Mouse (Mus musculus) liver, embryonic 11.5 days (tissue): ENCODE measurements around the gene Vpreb1. TPM values are rescaled to one million over a fixed set of nuclear protein-coding genes. Genes with fewer than 3 reads are reported as not detected.
A peak's percentile ranks its signal among the peaks of the same experiment; 100 is the strongest.

Source experiments
- ATAC-seq: fragments of 200-750 bp; cut with Nextera tagmentation; replicated peaks from 2 replicates; pipeline ENCODE4 v1.8.0; 2017; ENCODE audit warnings: moderate number of reproducible peaks, mild to moderate bottlenecking, moderate TSS enrichment, moderate library complexity; ENCODE audit not compliant: low FRiP score
- DNase-seq: peaks from one replicate; pipeline ENCODE4 v3.0.0-alpha.2; 2017; ENCODE audit warnings: low spot score
- H3K27ac ChIP-seq: fragments of 300-500 bp; sonication (generic); 2 replicates; pipeline ENCODE4 v1.5.1; 2014; ENCODE audit warnings: mild to moderate bottlenecking, low read depth, low read length, control low read depth
- H3K27me3 ChIP-seq: fragments of 300-500 bp; sonication (generic); replicated peaks from 2 replicates; pipeline ENCODE4 v1.6.1; 2014; ENCODE audit warnings: low read length, mixed read lengths; ENCODE audit not compliant: control insufficient read depth, insufficient read depth
- H3K36me3 ChIP-seq: fragments of 300-500 bp; sonication (generic); 2 replicates; pipeline ENCODE4 v1.6.1; 2014; ENCODE audit warnings: mild to moderate bottlenecking, low read length, moderate library complexity, mixed read lengths; ENCODE audit not compliant: control insufficient read depth, insufficient read depth
- H3K4me1 ChIP-seq: fragments of 300-500 bp; sonication (generic); replicated peaks from 2 replicates; pipeline ENCODE4 v1.6.1; 2014; ENCODE audit warnings: low read length, mixed read lengths; ENCODE audit not compliant: control insufficient read depth, insufficient read depth
- H3K4me2 ChIP-seq: fragments of 300-500 bp; sonication (generic); 2 replicates; pipeline ENCODE4 v1.6.1; 2014; ENCODE audit warnings: mild to moderate bottlenecking, control low read depth, moderate library complexity
- H3K4me3 ChIP-seq: fragments of 300-500 bp; sonication (generic); 2 replicates; pipeline ENCODE4 v1.5.1; 2014; ENCODE audit warnings: low read depth, low read length, control low read depth
- H3K9ac ChIP-seq: fragments of 300-500 bp; sonication (generic); 2 replicates; pipeline ENCODE4 v1.6.1; 2014; ENCODE audit warnings: low read depth, low read length, control low read depth
- H3K9me3 ChIP-seq: fragments of 300-500 bp; sonication (generic); 2 replicates; pipeline ENCODE4 v1.6.1; 2016; ENCODE audit warnings: low read length, inconsistent platforms, mixed read lengths; ENCODE audit not compliant: control insufficient read depth
- whole genome bisulfite sequencing: fragments of 180-500 bp; shearing (Covaris S2); extraction: QIAGEN DNeasy Blood & Tissue Kit; methylation state at CpG from one replicate; pipeline ENCODE4 v1.1.7; 2014; 5-methylcytosine and 5-hydroxymethylcytosine counted together
- polyA plus RNA-seq: library from polyadenylated mRNA; unstranded; fragments of >200 nt; fragmentation: Nextera tagmentation; extraction: Ambion mirVana; gene quantifications from 2 replicates; pipeline ENCODE4 v1.2.1, GENCODE M21; 2014

Vpreb1 gene
- polyA plus RNA-seq, 1 experiment from 2014 or later = 0.93 TPM

DNA sequence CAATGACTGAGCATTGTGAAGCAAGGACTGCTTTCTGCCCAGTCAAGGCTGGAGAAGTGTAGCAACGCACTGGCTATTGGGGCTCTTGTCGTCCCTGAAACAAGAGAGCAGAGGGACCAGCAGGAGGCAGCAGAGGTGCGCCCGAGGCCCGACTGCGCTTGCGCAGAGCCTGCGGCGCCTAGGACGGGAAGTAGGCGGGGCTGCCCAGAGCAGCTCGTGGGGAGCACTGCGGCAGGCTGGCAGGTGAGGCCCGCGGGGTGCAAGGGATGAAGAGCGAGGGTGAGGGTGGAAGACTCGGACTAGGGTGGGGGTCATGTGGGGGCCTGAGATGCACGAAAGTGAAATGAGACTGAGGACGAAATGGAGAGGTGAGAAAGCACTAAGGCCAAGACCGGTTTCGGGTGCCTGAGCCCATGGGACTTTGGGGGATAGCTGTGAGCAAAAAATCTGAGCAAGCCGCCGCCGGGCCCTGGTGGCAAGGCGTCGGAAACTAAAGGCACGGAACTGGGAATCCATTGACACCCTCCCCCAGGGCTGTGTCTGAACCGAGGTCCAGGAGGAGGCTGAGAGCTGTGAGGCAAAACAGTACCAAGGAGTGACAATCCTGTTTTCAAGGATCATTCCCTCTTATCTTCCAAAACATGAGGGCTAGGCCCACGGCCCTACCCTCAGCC is 25.9 kb upstream of the Vpreb1 start, which contains the start of gene Ppm1f:
Gene Ppm1f, plus strand, starts transcription at position 88 of the 674 bp plus-strand sequence.
- ATAC-seq = peak; percentile 92
- peaks cover 10% of the 10 kb centered on the region; the same call in 1 of the 2 replicates for H3K4me1 ChIP-seq
- H3K27me3 ChIP-seq = no peaks in the 10 kb centered on the region
- H3K36me3 ChIP-seq = peaks cover 15% of the 10 kb centered on the region; the same call in 1 of the 2 replicates
- peak; percentile 91 for DNase-seq
- no peaks in the 10 kb centered on the region for H3K9me3 ChIP-seq
- peak within 1 kb of the TSS; percentile 59 for H3K4me3 ChIP-seq
- peak within 1 kb of the TSS; percentile 54; the same call in 1 of the 2 replicates for H3K27ac ChIP-seq
- peak within 1 kb of the TSS; percentile 62 for H3K9ac ChIP-seq
- H3K4me2 ChIP-seq = peak within 1 kb of the TSS; percentile 76
- under 1% methylated on average over 29 of the region's 29 CpGs for WGBS

GRCm38 (mm10) chr16:16896015-16896381 is 25.4 kb upstream of the Vpreb1 start:
- 22% methylated on average over 4 of the region's 4 CpGs for WGBS
- Histone ChIP-seq H3K27ac (peak overlapping the region; percentile 54; the same call in 1 of the 2 replicates), H3K36me3 (peaks cover 15% of the 10 kb centered on the region; the same call in 1 of the 2 replicates)

DNA sequence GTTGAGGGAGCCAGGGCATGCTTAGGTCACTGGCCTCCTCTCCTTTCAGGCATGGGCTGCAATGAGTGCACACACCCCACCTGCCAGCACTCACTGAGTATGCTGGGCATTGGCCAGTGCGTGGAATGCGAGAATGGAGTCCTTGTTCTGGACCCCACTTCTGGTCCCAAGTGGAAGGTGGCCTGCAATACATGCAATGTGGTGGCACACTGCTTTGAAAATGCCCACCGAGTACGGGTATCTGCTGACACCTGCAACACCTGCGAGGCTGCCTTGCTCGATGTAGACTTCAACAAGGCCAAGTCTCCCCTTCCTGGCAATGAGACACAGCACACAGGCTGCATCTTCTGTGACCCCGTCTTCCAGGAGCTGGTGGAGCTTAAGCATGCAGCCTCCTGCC is 21.7 kb upstream of the Vpreb1 start:
- H3K4me2 ChIP-seq = no peak overlapping the region
- ATAC-seq = no peak
- peaks cover 5% of the 10 kb centered on the region; the same call in 1 of the 2 replicates for H3K4me1 ChIP-seq
- no peaks in the 10 kb centered on the region for H3K27me3 ChIP-seq
- DNase-seq = no peak
- no peak overlapping the region for H3K27ac ChIP-seq
- H3K9me3 ChIP-seq = no peaks in the 10 kb centered on the region
- H3K9ac ChIP-seq = no peak overlapping the region
- H3K36me3 ChIP-seq = peaks cover 36% of the 10 kb centered on the region
- 93% methylated on average over 7 of the region's 7 CpGs for WGBS
- no peak overlapping the region for H3K4me3 ChIP-seq

More at GRCm38 (mm10) chr16:16896015-16896381, 25.4 kb upstream of the Vpreb1 start:
- DNase-seq (no peak), ATAC-seq (no peak)
- Histone ChIP-seq H3K9me3 (no peaks in the 10 kb centered on the region), H3K27me3 (no peaks in the 10 kb centered on the region), H3K4me1 (peaks cover 10% of the 10 kb centered on the region; the same call in 1 of the 2 replicates), H3K4me2 (peak overlapping the region; percentile 76), H3K4me3 (no peak overlapping the region), H3K9ac (peak overlapping the region; percentile 36; the same call in 1 of the 2 replicates)

DNA sequence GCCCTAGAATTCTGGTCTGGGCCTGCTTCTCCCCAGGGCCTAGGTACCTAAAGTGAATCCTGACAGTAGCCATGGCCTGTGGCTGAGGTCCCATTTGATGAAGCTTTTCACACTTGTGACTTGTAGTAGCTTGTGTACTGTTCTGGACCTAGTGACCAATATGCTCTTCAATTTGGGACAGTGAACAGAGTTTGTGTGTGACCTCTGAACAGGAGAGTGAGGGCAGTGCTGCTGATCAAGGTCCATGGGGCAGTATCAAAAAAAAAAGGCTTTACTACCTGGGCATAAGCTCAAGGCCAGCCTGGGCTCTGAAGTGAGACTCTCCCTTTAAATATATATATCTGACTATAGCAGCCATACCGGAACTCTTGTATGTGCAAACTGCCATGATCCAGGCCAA is 17.7 kb upstream of the Vpreb1 start:
- H3K9me3 ChIP-seq = no peaks in the 10 kb centered on the region
- no peak overlapping the region for H3K27ac ChIP-seq
- H3K36me3 ChIP-seq = peaks cover 58% of the 10 kb centered on the region
- no peak overlapping the region for H3K4me2 ChIP-seq
- no peak overlapping the region for H3K4me3 ChIP-seq
- DNase-seq (no peak), ATAC-seq (no peak)
- H3K27me3 ChIP-seq = no peaks in the 10 kb centered on the region
- no peaks in the 10 kb centered on the region for H3K4me1 ChIP-seq
- H3K9ac ChIP-seq = no peak overlapping the region
- WGBS = 96% methylated on average over 1 of the region's 1 CpGs

GRCm38 (mm10) chr16:16879025-16879424 is 8.4 kb upstream of the Vpreb1 start:
- Histone ChIP-seq H3K36me3 (peaks cover 50% of the 10 kb centered on the region), H3K27ac (no peak overlapping the region), H3K9me3 (no peaks in the 10 kb centered on the region; the same call in 1 of the 2 replicates), H3K4me1 (no peaks in the 10 kb centered on the region), H3K4me3 (no peak overlapping the region), H3K4me2 (no peak overlapping the region), H3K27me3 (no peaks in the 10 kb centered on the region), H3K9ac (no peak overlapping the region)
- no peak for ATAC-seq
- WGBS = 84% methylated on average over 5 of the region's 5 CpGs
- DNase-seq = no peak

GRCm38 (mm10) chr16:16870241-16870616 is 414 bp downstream of the Vpreb1 start:
- H3K9ac ChIP-seq = peak overlapping the region; percentile 93; the same call in 1 of the 2 replicates
- H3K4me3 ChIP-seq = peak overlapping the region; percentile 84
- H3K27me3 ChIP-seq = no peaks in the 10 kb centered on the region
- H3K4me1 ChIP-seq = peaks cover 9% of the 10 kb centered on the region; the same call in 1 of the 2 replicates
- ATAC-seq (peak; percentile 25), DNase-seq (no peak)
- 39% methylated on average over 7 of the region's 7 CpGs for WGBS
- peaks cover 4% of the 10 kb centered on the region for H3K36me3 ChIP-seq
- peak overlapping the region; percentile 77 for H3K4me2 ChIP-seq
- H3K27ac ChIP-seq = peak overlapping the region; percentile 97; the same call in 1 of the 2 replicates
- H3K9me3 ChIP-seq = no peaks in the 10 kb centered on the region

GRCm38 (mm10) chr16:16865696-16866561 is 4.7 kb downstream of the Vpreb1 start:
- no peak for ATAC-seq
- WGBS = 40% methylated on average over 4 of the region's 5 CpGs
- H3K27ac ChIP-seq = no peak overlapping the region

DNA sequence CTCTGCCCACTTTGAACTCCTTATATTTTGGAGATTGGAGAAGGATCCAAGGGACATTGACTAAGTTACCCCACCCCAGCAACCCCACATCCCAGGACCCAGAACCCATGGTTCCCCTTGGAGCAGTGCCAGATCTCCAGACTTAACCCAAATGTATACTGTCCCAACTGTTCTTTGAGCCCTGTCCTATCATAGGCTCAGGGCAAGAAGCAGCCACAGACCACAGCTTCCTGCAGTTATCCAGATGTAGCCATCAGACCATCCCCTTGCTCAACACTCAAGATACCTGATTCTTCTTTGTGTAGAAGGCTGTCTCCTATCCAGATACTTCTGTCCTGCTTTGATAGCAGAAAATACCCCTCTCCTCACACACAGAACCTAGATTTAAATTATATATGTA is 5.4 kb downstream of the Vpreb1 start:
- Histone ChIP-seq H3K4me2 (no peak overlapping the region), H3K9ac (no peak overlapping the region), H3K36me3 (no peaks in the 10 kb centered on the region), H3K4me1 (peaks cover 2% of the 10 kb centered on the region; the same call in 1 of the 2 replicates), H3K27me3 (no peaks in the 10 kb centered on the region), H3K27ac (no peak overlapping the region), H3K9me3 (no peaks in the 10 kb centered on the region), H3K4me3 (no peak overlapping the region)
- peak; percentile 16 for DNase-seq
- ATAC-seq = 0 out of 2 replicates have a peak, but pooled peaks have one; percentile 48

More at GRCm38 (mm10) chr16:16865696-16866561, 4.7 kb downstream of the Vpreb1 start:
- Histone ChIP-seq H3K4me2 (no peak overlapping the region), H3K4me1 (peaks cover 2% of the 10 kb centered on the region; the same call in 1 of the 2 replicates), H3K36me3 (no peaks in the 10 kb centered on the region), H3K4me3 (no peak overlapping the region), H3K9me3 (no peaks in the 10 kb centered on the region), H3K9ac (no peak overlapping the region), H3K27me3 (no peaks in the 10 kb centered on the region)
- no peak for DNase-seq
